Mouse (Mus musculus) spleen, adult 2 months (tissue): Measurements from ENCODE around the gene Psmc3ip. TPM values are rescaled to one million over a fixed set of nuclear protein-coding genes. Genes with fewer than 3 reads are reported as not detected.

ENCODE experiments used
- DNase-seq, 2 experiments: peaks; one replicate each; pipeline versions ENCODE4 v3.0.0 to v3.0.0-alpha.2; 2012 to 2021; ENCODE audit warnings: low spot score in 2 of 2, low read depth in 1 of 2
- H3K27ac ChIP-seq: fragments of 200-500 bp; 2 replicates; pipeline ENCODE4 v1.5.1; 2012; ENCODE audit warnings: low read length, inconsistent platforms; ENCODE audit not compliant: insufficient read depth
- H3K27me3 ChIP-seq: fragments of 200-500 bp; 2 replicates; pipeline ENCODE4 v1.6.1; 2012; ENCODE audit warnings: mild to moderate bottlenecking, moderate library complexity, low read length, inconsistent platforms; ENCODE audit not compliant: control insufficient read depth, insufficient read depth
- H3K36me3 ChIP-seq: fragments of 200-500 bp; 2 replicates; pipeline ENCODE4 v1.6.1; 2012; ENCODE audit warnings: mild to moderate bottlenecking, low read length, inconsistent platforms; ENCODE audit not compliant: control insufficient read depth, insufficient read depth
- H3K4me1 ChIP-seq: fragments of 200-500 bp; 2 replicates; pipeline ENCODE4 v1.6.1; 2011; ENCODE audit warnings: inconsistent platforms; ENCODE audit not compliant: control insufficient read depth, insufficient read depth, insufficient read length
- H3K4me3 ChIP-seq: fragments of 200-500 bp; 2 replicates; pipeline ENCODE4 v1.5.1; 2011; ENCODE audit warnings: mild to moderate bottlenecking, inconsistent platforms; ENCODE audit not compliant: insufficient read depth, insufficient read length; ENCODE audit errors: extremely low read depth
- CTCF ChIP-seq: fragments of 200-500 bp; IDR thresholded peaks from 2 replicates; pipeline ENCODE4 v1.5.1; 2011; ENCODE audit warnings: mild to moderate bottlenecking, inconsistent platforms; ENCODE audit not compliant: insufficient read depth, insufficient read length, insufficient replicate concordance; ENCODE audit errors: extremely low read depth
- POLR2A ChIP-seq: fragments of 200-500 bp; IDR thresholded peaks from 2 replicates; pipeline ENCODE4 v1.6.1; 2011; ENCODE audit warnings: low read depth, low read length, inconsistent platforms
- WGBS: fragments of 180-500 bp; shearing (Covaris S2); methylation state at CpG from one replicate; pipeline ENCODE4 v1.1.7; 2018; 5-methylcytosine and 5-hydroxymethylcytosine counted together
- polyA plus RNA-seq: library from polyadenylated mRNA; depleted of rRNA; stranded (reverse); fragments of >200 nt; gene quantifications from 2 replicates; pipeline ENCODE4 v1.2.3, GENCODE M21; 2012

The Psmc3ip gene
- polyA plus RNA-seq, 1 experiment: 0.90 TPM

DNA sequence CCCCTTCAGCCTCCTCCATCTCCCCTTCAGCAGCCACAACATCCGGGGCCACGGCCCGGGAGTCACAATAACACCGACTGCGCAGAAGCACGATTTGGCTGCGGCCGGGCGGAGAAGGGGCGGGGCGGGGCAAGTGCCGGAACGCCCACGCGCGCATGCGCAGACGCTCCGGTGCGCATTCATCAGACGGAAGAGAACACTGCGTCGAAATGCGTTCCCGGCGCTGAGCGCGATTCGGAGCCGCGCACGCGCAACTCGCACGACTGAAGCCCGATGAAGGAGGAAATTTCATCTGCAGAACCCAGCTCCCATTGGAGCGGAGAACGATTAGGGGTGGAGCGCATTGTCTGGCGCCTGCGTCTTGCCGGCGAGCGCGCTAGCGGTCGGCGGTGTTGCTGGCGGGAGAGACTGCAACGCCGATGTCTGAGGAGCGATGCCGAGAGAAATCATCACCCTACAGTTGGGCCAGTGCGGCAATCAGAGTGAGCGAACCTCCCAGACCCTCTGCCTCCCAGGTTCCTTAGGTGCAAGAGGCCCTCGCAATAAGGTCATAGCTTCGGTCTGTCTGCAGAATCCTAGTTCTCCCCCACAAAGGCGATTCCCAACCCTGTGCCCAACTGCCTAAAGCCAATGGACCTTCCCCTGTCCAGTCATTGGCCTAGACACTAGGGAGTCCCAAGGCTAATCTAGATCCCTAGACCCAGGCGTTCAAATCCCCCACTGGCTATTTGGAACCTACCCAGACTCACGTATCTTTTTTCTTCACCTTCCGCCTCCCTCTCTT, 24.7 kb upstream of the Psmc3ip start, which contains the start of the genes Retreg3 and Tubg1:
TSS of gene Retreg3 (minus strand) at position 133 of the 784 bp plus-strand sequence.
TSS of gene Tubg1 (plus strand) at position 178 of the 784 bp plus-strand sequence.
- WGBS: under 1% methylated on average over 61 of the region's 61 CpGs

DNA sequence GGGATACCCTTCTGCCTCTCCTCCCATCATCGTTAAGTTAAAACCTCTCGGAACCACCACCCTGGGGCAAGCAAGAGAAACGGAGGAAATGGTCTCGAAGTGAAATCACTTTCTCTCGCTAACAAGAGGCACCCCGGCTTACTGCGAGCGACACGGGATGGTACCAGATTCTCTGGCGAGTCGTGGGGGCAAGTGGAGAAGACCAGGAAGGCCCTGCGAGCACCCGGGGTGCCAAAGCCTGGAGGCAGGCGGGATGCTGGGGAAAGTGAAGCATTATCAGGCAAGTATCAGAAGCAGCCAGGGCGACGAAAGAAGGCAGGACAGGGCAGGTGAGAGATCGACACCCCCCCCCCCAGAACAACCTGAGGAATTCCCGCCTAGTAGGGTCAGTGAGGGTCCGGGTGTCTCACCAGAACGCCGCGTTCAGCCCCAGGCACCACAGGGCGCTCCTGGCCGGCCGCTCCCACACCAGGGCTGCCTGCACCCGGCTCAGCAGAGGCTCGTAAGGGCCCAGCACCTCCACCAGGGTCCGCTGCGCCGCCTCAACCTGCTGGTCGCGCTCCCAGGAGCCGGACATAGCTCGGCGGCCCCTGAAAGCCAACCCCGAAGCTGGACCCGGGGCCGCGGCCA, 24.0 kb upstream of the Psmc3ip start:
- Histone ChIP-seq H3K36me3 (peaks cover 2% of the 10 kb centered on the region), H3K27ac (peak overlapping the region; percentile 92), H3K4me1 (peaks cover 21% of the 10 kb centered on the region), H3K27me3 (no peaks in the 10 kb centered on the region), H3K4me3 (peak overlapping the region; percentile 82)
- no peak for DNase-seq
- no peak for TF ChIP-seq POLR2A
- TF ChIP-seq CTCF: no peak
- 1% methylated on average over 39 of the region's 39 CpGs for WGBS

More for the DNA sequence above, 24.7 kb upstream of the Psmc3ip start, which contains the start of the genes Retreg3 and Tubg1:
- Histone ChIP-seq H3K27me3 (no peaks in the 10 kb centered on the region), H3K4me1 (peaks cover 18% of the 10 kb centered on the region), H3K4me3 (peak within 1 kb of the TSS; percentile 82), H3K36me3 (peaks cover 2% of the 10 kb centered on the region), H3K27ac (peak within 1 kb of the TSS; percentile 92)
- TF ChIP-seq CTCF: peak; percentile 8; the same call in 1 of the 2 replicates
- TF ChIP-seq POLR2A: peak; percentile 89
- DNase-seq: peak; percentile 98 to 99

DNA sequence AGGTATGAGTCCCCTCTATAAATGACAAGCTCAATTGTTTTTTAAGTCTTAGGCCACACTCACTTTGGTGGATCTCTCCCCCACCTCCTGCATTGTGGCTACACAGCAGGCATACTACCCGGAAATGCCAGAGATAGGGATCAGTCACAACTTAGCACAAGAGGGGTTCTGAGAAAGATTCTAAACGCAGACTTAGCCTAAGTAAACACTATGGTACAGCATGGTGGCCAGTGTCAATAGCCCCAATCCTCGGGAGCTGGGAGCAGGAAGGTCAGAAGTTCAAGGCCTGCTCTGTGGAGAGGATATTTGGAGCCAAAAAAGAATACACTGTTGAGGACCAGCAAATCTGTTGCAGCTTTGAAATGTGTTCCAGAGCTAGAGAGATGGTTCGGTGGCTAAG, 22.9 kb upstream of the Psmc3ip start:
- Histone ChIP-seq H3K4me3 (peak overlapping the region; percentile 28; the same call in 1 of the 2 replicates), H3K36me3 (peaks cover 2% of the 10 kb centered on the region), H3K4me1 (peaks cover 21% of the 10 kb centered on the region), H3K27ac (no peak overlapping the region), H3K27me3 (no peaks in the 10 kb centered on the region)
- 36% methylated on average over 4 of the region's 4 CpGs for WGBS
- DNase-seq: no peak
- TF ChIP-seq CTCF (no peak), POLR2A (no peak)

DNA sequence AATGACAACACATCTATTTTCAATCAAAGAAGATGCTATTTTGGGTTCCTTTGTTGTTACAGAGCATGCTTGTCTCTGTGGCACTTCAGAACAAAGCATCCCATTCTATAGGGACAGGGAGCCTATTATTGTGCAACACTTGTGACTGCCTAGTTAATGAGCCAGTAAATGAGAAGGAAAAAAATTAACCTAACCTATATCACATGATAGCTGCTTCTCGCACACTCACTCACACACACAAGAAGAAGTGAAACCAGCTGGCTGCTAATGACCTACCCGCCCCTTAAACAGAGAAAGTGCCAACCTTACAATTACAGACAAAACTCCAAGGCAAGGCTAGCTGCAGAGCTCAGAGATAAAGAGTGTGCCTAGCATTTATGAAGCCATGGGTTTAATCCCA, 20.3 kb upstream of the Psmc3ip start:
- no peaks in the 10 kb centered on the region for H3K27me3 ChIP-seq
- DNase-seq: peak; percentile 35 to 65
- H3K27ac ChIP-seq: no peak overlapping the region
- WGBS: 36% methylated on average over 2 of the region's 2 CpGs
- H3K4me1 ChIP-seq: peaks cover 21% of the 10 kb centered on the region
- peaks cover 2% of the 10 kb centered on the region for H3K36me3 ChIP-seq
- TF ChIP-seq POLR2A (no peak), CTCF (no peak)
- H3K4me3 ChIP-seq: no peak overlapping the region

- Histone ChIP-seq H3K36me3 (peaks cover 2% of the 10 kb centered on the region), H3K4me1 (peaks cover 14% of the 10 kb centered on the region), H3K27me3 (no peaks in the 10 kb centered on the region), H3K27ac (no peak overlapping the region), H3K4me3 (no peak overlapping the region)
- WGBS: 96% methylated on average over 3 of the region's 3 CpGs
- TF ChIP-seq CTCF (no peak), POLR2A (no peak)
- DNase-seq: no peak
Measured at GRCm38 (mm10) chr11:101112186-101112585, 16.9 kb upstream of the Psmc3ip start.

DNA sequence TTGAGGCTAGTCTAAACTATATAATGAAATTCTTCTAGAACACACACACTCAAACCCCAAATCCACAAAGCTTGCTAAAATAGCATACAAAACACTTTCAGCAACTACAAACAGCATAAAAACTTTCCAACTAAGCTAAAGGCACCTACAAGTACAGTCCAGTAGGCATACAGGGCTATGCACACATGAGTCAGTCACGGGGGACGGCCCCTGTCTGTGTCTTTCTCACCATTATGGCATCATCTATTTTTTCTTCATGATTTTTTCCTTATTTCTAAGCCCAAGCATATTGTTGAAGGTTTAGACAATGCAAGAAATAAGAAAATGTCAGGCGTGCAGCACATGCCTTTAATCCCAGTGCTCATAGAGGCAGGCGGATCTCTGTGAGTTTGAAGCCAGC, 15.9 kb upstream of the Psmc3ip start:
- no peak for TF ChIP-seq CTCF
- no peak for TF ChIP-seq POLR2A
- no peak overlapping the region for H3K27ac ChIP-seq
- H3K36me3 ChIP-seq: peaks cover 3% of the 10 kb centered on the region
- no peak overlapping the region for H3K4me3 ChIP-seq
- no peak for DNase-seq
- 91% methylated on average over 4 of the region's 4 CpGs for WGBS
- peaks cover 10% of the 10 kb centered on the region; the same call in 1 of the 2 replicates for H3K4me1 ChIP-seq
- H3K27me3 ChIP-seq: no peaks in the 10 kb centered on the region
